ENCODE assay signal across 25 mouse cellular contexts in genomic region chr8:86800966-86801365, GRCm38 (mm10). TPM values are rescaled to one million over a fixed set of nuclear protein-coding genes. Genes with fewer than 3 reads are reported as not detected.
A peak's percentile ranks its signal among the peaks of the same experiment; 100 is the strongest.
DNase-seq lines count a peak whose midpoint lies in the region; ATAC-seq and TF ChIP-seq lines count a peak whose summit lies in the region.
"Had no signal": no experiment of that assay in that cellular context is flagged by ENCODE, and none has a peak within 500 bp of the region (broad histone marks: within the 10 kb centered on the region; RNA-seq: fewer than 3 reads in every experiment).

No protein-coding gene starts in this region.

- H3K27me3 ChIP-seq in heart, embryonic 10.5 days (ENCODE audit: insufficient read depth, poor library complexity, severe bottlenecking) = no peaks in the 10 kb centered on the region
- no peaks in the 10 kb centered on the region for H3K27me3 ChIP-seq in lung, embryonic 14.5 days (ENCODE audit: insufficient read depth, low read length)
- H3K27me3 ChIP-seq: forebrain, embryonic 13.5 days; midbrain, embryonic 12.5 days; Patski had no signal

- TF ChIP-seq CTCF in lung, embryonic 14.5 days (IDR thresholded peaks at IDR 0.05; ENCODE audit: low read depth) = no peak

- DNase-seq in heart, embryonic 10.5 days (ENCODE audit: low spot score) = no peak
- no peak for DNase-seq in heart, adult 9 months (ENCODE audit: low spot score in 2 of 2)
- DNase-seq in lung, embryonic 14.5 days = peak; percentile 50
- DNase-seq in lung, postnatal 10 days = no peak
- DNase-seq in layer of hippocampus, postnatal 36 days = no peak
- DNase-seq in right cerebral cortex, postnatal 36 days (ENCODE audit: low spot score in 2 of 2) = no peak
- DNase-seq: cerebellum, adult 11 months; cerebellum, postnatal 14 days; embryo, embryonic 11 days; gastrocnemius, postnatal 25 days; kidney, adult 11 months; left cerebral cortex, postnatal 4 days; lung, adult 18-20 months; retina, postnatal 1 day had no signal

- no peaks in the 10 kb centered on the region for H3K9me3 ChIP-seq in heart, embryonic 10.5 days
- H3K9me3 ChIP-seq in lung, embryonic 14.5 days (ENCODE audit: low read depth, low read length) = no peaks in the 10 kb centered on the region
- H3K9me3 ChIP-seq: forebrain, embryonic 13.5 days; hindbrain, embryonic 10.5 days; midbrain, embryonic 12.5 days had no signal

- H3K4me2 ChIP-seq in lung, embryonic 14.5 days = no peak overlapping the region
- H3K4me2 ChIP-seq: forebrain, embryonic 13.5 days; liver, embryonic 11.5 days; midbrain, embryonic 12.5 days had no signal

- ATAC-seq in lung, embryonic 14.5 days (ENCODE audit: insufficient read depth) = no peak
- ATAC-seq: CD4-positive, CD25-positive, alpha-beta regulatory T cell, adult 4 months; forebrain, embryonic 13.5 days; hindbrain, postnatal 0 days; Patski had no signal

- H3K9ac ChIP-seq in lung, embryonic 14.5 days = no peak overlapping the region
- H3K9ac ChIP-seq: forebrain, embryonic 13.5 days; midbrain, embryonic 12.5 days had no signal

- WGBS in heart, embryonic 10.5 days = 58% methylated on average over 4 of the region's 4 CpGs
- WGBS in lung, embryonic 14.5 days = 34% methylated on average over 4 of the region's 4 CpGs

- H3K27ac ChIP-seq in heart, embryonic 10.5 days = 0 out of 2 replicates have a peak overlapping the region, but pooled peaks have one; percentile 36
- no peak overlapping the region for H3K27ac ChIP-seq in lung, embryonic 14.5 days (ENCODE audit: low read depth)
- peak overlapping the region; percentile 89 for H3K27ac ChIP-seq in brown adipose tissue, adult 24 weeks (replicated peaks; ENCODE audit: low read depth, low read length)
- H3K27ac ChIP-seq: forebrain, embryonic 13.5 days; hindbrain, embryonic 10.5 days; hindbrain, postnatal 0 days; kidney, postnatal 0 days; macrophage; midbrain, embryonic 12.5 days had no signal

- H3K4me3 ChIP-seq in heart, embryonic 10.5 days = no peak overlapping the region
- H3K4me3 ChIP-seq in lung, embryonic 14.5 days (ENCODE audit: low read depth, low read length) = no peak overlapping the region
- H3K4me3 ChIP-seq in brown adipose tissue, adult 24 weeks (ENCODE audit: insufficient read depth, low read depth, low read length) = no peak overlapping the region
- H3K4me3 ChIP-seq: forebrain, embryonic 13.5 days; hindbrain, embryonic 10.5 days; midbrain, embryonic 12.5 days had no signal

- 0 out of 2 replicates have a peak, but pooled peaks cover 9% of the 10 kb centered on the region for H3K4me1 ChIP-seq in heart, embryonic 10.5 days
- H3K4me1 ChIP-seq in lung, embryonic 14.5 days (ENCODE audit: insufficient read depth) = no peaks in the 10 kb centered on the region
- H3K4me1 ChIP-seq in brown adipose tissue, adult 24 weeks (ENCODE audit: control insufficient read depth, insufficient read depth, insufficient read length, low read length) = peaks cover 18% of the 10 kb centered on the region
- H3K4me1 ChIP-seq: forebrain, embryonic 13.5 days; hindbrain, embryonic 10.5 days; midbrain, embryonic 12.5 days had no signal

- no peaks in the 10 kb centered on the region for H3K36me3 ChIP-seq in heart, embryonic 10.5 days
- no peaks in the 10 kb centered on the region for H3K36me3 ChIP-seq in lung, embryonic 14.5 days (ENCODE audit: insufficient read depth)
- H3K36me3 ChIP-seq: hindbrain, embryonic 10.5 days; midbrain, embryonic 12.5 days had no signal

RNA-seq across cellular contexts. Expression of gene Siah1a, which starts 55.2 kb away (rescaled TPM):
- polyA plus RNA-seq in heart, embryonic 10.5 days (2016; fragmentation: Nextera tagmentation; extraction: Ambion mirVana) = 29.6 and 39.9 TPM in 2 replicates
- polyA plus RNA-seq in lung, embryonic 14.5 days (2014; fragmentation: Nextera tagmentation; extraction: Ambion mirVana) = 50.8 and 51.6 TPM in 2 replicates
- 12.1 and 14.6 TPM in 2 replicates for polyA plus RNA-seq in brown adipose tissue, adult 24 weeks (2012; ENCODE audit: insufficient read depth, insufficient read length, missing spikeins)
- 10 to 100 TPM; 31.6 to 34.0 TPM for total RNA-seq in layer of hippocampus, postnatal 36 days (2021)

RNA-seq across cellular contexts. Expression of gene Gm10638, which starts 55.5 kb away (rescaled TPM):
- 2.9 and 4.8 TPM in 2 replicates for polyA plus RNA-seq in heart, embryonic 10.5 days (2016; fragmentation: Nextera tagmentation; extraction: Ambion mirVana)
- polyA plus RNA-seq in lung, embryonic 14.5 days (2014; fragmentation: Nextera tagmentation; extraction: Ambion mirVana) = 4.1 and 6.2 TPM in 2 replicates
- 1.7 and 2.3 TPM in 2 replicates for polyA plus RNA-seq in brown adipose tissue, adult 24 weeks (2012; ENCODE audit: insufficient read depth, insufficient read length, missing spikeins)
- total RNA-seq in layer of hippocampus, postnatal 36 days (2021) = 1 to 10 TPM; 2.9 to 3.9 TPM
- total RNA-seq: hindbrain, postnatal 0 days; monocyte, adult 5-6 weeks had no signal
- polyA plus RNA-seq: CD4-positive, CD25-positive, alpha-beta regulatory T cell, adult 4 months; macrophage had no signal
